Mouse (Mus musculus): ENCODE measurements around the gene Sufu.

GRCm38 (mm10) chr19:46382275-46382674, 14.4 kb upstream of the Sufu start:
- TF ChIP-seq CTCF (IDR thresholded peaks at IDR 0.05; ENCODE audit: low read depth) (no peak), EP300 (optimal IDR thresholded peaks at IDR 0.05) (no peak)
